Mouse (Mus musculus) thymus, postnatal 36 days (tissue): ENCODE data around the gene Zmynd11.

Experiments used
- DNase-seq, 2 experiments: peaks; one replicate each; pipeline ENCODE4 v3.0.0; 2022; ENCODE audit warnings: mixed read lengths in 2 of 2

The Zmynd11 gene

GRCm38 (mm10) chr13:9653018-9653417 is 112.1 kb downstream of the Zmynd11 start:
- no peak for DNase-seq

GRCm38 (mm10) chr13:9650580-9650979 is 114.5 kb downstream of the Zmynd11 start:
- DNase-seq: no peak

GRCm38 (mm10) chr13:9649894-9650293 is 115.2 kb downstream of the Zmynd11 start:
- no peak for DNase-seq

- no peak for DNase-seq
These were observed 116.4 kb downstream of the Zmynd11 start for GRCm38 (mm10) chr13:9648716-9649115.

- DNase-seq: peak; percentile 3 to 6
These were observed 127.2 kb downstream of the Zmynd11 start for GRCm38 (mm10) chr13:9637949-9638348.

GRCm38 (mm10) chr13:9636505-9636904 is 128.6 kb downstream of the Zmynd11 start:
- peak; percentile 5 to 8 for DNase-seq

GRCm38 (mm10) chr13:9635951-9636350 is 129.2 kb downstream of the Zmynd11 start:
- DNase-seq: no peak
